In the genomic region with DNA sequence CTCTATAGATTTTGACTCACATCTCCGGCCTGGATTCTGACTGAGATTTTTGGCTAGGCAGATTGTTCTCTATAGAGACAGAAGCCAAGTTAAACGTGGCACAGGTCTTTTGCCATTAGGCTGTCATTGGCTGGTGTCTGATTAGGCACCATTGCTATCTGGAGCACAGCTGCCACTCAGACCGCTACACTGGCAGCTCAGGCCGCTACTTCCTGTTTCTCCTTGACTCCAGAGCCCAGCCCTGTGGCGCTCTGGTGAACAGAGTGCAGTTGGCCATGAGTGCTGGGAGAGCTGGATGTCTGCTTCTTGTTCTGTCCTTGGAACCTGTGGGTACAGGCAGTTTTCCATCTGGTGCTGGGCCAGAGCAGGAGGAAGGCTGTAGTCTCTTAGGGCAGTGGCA, we compare ENCODE assay signal across 8 mouse cellular contexts. TPM values are rescaled to one million over a fixed set of nuclear protein-coding genes. Genes with fewer than 3 reads are reported as not detected.
A peak's percentile ranks its signal among the peaks of the same experiment; 100 is the strongest.
DNase-seq lines count a peak whose midpoint lies in the region; ATAC-seq and TF ChIP-seq lines count a peak whose summit lies in the region.

No protein-coding gene starts in this region.

- no peak overlapping the region for H3K4me2 ChIP-seq in stomach, postnatal 0 days (replicated peaks; ENCODE audit: low read depth)

- H3K27me3 ChIP-seq in liver, adult 2 months (ENCODE audit: control insufficient read depth, insufficient read depth, low read length) = no peaks in the 10 kb centered on the region
- H3K27me3 ChIP-seq in stomach, postnatal 0 days (ENCODE audit: control insufficient read depth, insufficient read depth, low read length) = no peaks in the 10 kb centered on the region

- WGBS in liver, adult 2 months = 10% methylated on average over 5 of the region's 5 CpGs
- 75% methylated on average over 5 of the region's 5 CpGs for WGBS in stomach, postnatal 0 days

- no peak for TF ChIP-seq POLR2A in liver, adult 2 months (IDR thresholded peaks at IDR 0.05; ENCODE audit: extremely low read depth, insufficient read depth, low read length)

- H3K4me1 ChIP-seq in liver, adult 2 months (ENCODE audit: control insufficient read depth, insufficient read depth, low read length) = peaks cover 17% of the 10 kb centered on the region
- H3K4me1 ChIP-seq in stomach, postnatal 0 days (replicated peaks; ENCODE audit: control insufficient read depth, insufficient read depth) = no peaks in the 10 kb centered on the region

- H3K79me2 ChIP-seq in liver, adult 2 months (ENCODE audit: control insufficient read depth, insufficient read depth, low read length) = no peaks in the 10 kb centered on the region

- no peak for TF ChIP-seq CTCF in liver, adult 2 months (IDR thresholded peaks at IDR 0.05; ENCODE audit: low read depth, low read length)
- no peak for TF ChIP-seq CTCF in stomach, postnatal 0 days (IDR thresholded peaks at IDR 0.05; ENCODE audit: low read depth)

- no peak for ATAC-seq in stomach, postnatal 0 days (ENCODE audit: low FRiP score, low TSS enrichment)

- H3K36me3 ChIP-seq in liver, adult 2 months (ENCODE audit: control insufficient read depth, insufficient read depth, low read length) = no peaks in the 10 kb centered on the region
- no peaks in the 10 kb centered on the region for H3K36me3 ChIP-seq in stomach, postnatal 0 days (ENCODE audit: control insufficient read depth, insufficient read depth, low read length)

- H3K4me3 ChIP-seq in liver, adult 2 months (ENCODE audit: insufficient read depth, low read depth, low read length) = no peak overlapping the region
- H3K4me3 ChIP-seq in stomach, postnatal 0 days (ENCODE audit: low read depth, low read length) = no peak overlapping the region

- peak; percentile 32 for DNase-seq in retina, postnatal 1 day
- no peak for DNase-seq in retina, embryonic 14.5 days (ENCODE audit: low spot score)
- DNase-seq in c-Kit-positive CD71-negative TER-119-negative erythroid progenitor cells, embryonic 14.5 days (ENCODE audit: low read depth) = peak; percentile 20
- DNase-seq in gastrocnemius, postnatal 14 days = peak; percentile 65
- peak; percentile 92 for DNase-seq in liver, adult 2 months (ENCODE audit: extremely low read depth, low read depth, low spot score)
- DNase-seq in thymus, postnatal 0 days (ENCODE audit: low spot score) = no peak
- no peak for DNase-seq in stomach, postnatal 0 days (ENCODE audit: low spot score)
- DNase-seq in frontal cortex, postnatal 36 days (ENCODE audit: low spot score in 2 of 2) = no peak

- no peak for TF ChIP-seq EP300 in stomach, postnatal 0 days (optimal IDR thresholded peaks at IDR 0.05)

- peak overlapping the region; percentile 32; the same call in 1 of the 2 replicates for H3K9ac ChIP-seq in liver, adult 2 months (ENCODE audit: low read depth, low read length)
- no peak overlapping the region for H3K9ac ChIP-seq in stomach, postnatal 0 days (ENCODE audit: low read length)

- H3K9me3 ChIP-seq in stomach, postnatal 0 days (ENCODE audit: control insufficient read depth, low read length) = no peaks in the 10 kb centered on the region

- intact Hi-C loops in gastrocnemius, postnatal 14 days (cut with DNase I; ENCODE audit: low total_unique reads) = no loop called here

- peak overlapping the region; percentile 47 for H3K27ac ChIP-seq in liver, adult 2 months (replicated peaks; ENCODE audit: insufficient read depth, low read depth, low read length)
- H3K27ac ChIP-seq in stomach, postnatal 0 days (replicated peaks) = no peak overlapping the region

RNA-seq across cellular contexts. Expression of a gene that starts 33.1 kb away (rescaled TPM):
- 10 to 100 TPM; 53.1 to 61.6 TPM for total RNA-seq in gastrocnemius, postnatal 14 days (2021)
- total RNA-seq in liver, adult 2 months (2014; rRNA removed) = 106 and 117 TPM in 2 replicates
- 52.9 and 57.3 TPM in 2 replicates for polyA plus RNA-seq in liver, adult 2 months (2012; rRNA removed)
- polyA plus RNA-seq in thymus, postnatal 0 days (2015; fragmentation: Nextera tagmentation; extraction: Ambion mirVana) = 83.5 and 91.0 TPM in 2 replicates
- polyA plus RNA-seq in stomach, postnatal 0 days (2015; fragmentation: Nextera tagmentation; extraction: Ambion mirVana) = 75.2 and 81.5 TPM in 2 replicates

Comparison
In these comparisons a context has a peak if more than half of its experiments do, and no peak if none do; other contexts are left out.
1. DNase-seq: peak in retina, postnatal 1 day (single experiment), c-Kit-positive CD71-negative TER-119-negative erythroid progenitor cells, embryonic 14.5 days (single experiment), gastrocnemius, postnatal 14 days (single experiment) and liver, adult 2 months (single experiment); none in retina, embryonic 14.5 days (single experiment), thymus, postnatal 0 days (single experiment), stomach, postnatal 0 days (single experiment) and frontal cortex, postnatal 36 days (0 of 2).